Mouse (Mus musculus): Measurements from ENCODE around the gene Ifitm3. TPM values are rescaled to one million over a fixed set of nuclear protein-coding genes. Genes with fewer than 3 reads are reported as not detected.

Ifitm3 gene
- polyA plus RNA-seq, 1 experiment from 2014 or later = 21.0 TPM

GRCm38 (mm10) chr7:141008938-141009660, 1.5 kb downstream of the Ifitm3 start:
- Histone ChIP-seq H3K4me1 (ENCODE audit: control insufficient read depth, insufficient read depth, low read length) (peaks cover 10% of the 10 kb centered on the region), H3K4me2 (ENCODE audit: low read depth) (peak overlapping the region; percentile 30), H3K4me3 (ENCODE audit: low read depth, low read length) (no peak overlapping the region), H3K9me3 (ENCODE audit: control insufficient read depth, low read length) (no peaks in the 10 kb centered on the region), H3K27ac (ENCODE audit: low read depth, low read length) (no peak overlapping the region), H3K27me3 (ENCODE audit: control insufficient read depth, insufficient read depth, low read length) (no peaks in the 10 kb centered on the region), H3K9ac (ENCODE audit: low read length) (no peak overlapping the region), H3K36me3 (ENCODE audit: control insufficient read depth, insufficient read depth, low read length) (no peaks in the 10 kb centered on the region; the same call in 1 of the 2 replicates)
- DNase-seq (ENCODE audit: low spot score) (peak; percentile 83), ATAC-seq (ENCODE audit: insufficient read depth, low FRiP score, low TSS enrichment) (peak; percentile 82)
- WGBS = 8% methylated on average over 20 of the region's 20 CpGs

DNA sequence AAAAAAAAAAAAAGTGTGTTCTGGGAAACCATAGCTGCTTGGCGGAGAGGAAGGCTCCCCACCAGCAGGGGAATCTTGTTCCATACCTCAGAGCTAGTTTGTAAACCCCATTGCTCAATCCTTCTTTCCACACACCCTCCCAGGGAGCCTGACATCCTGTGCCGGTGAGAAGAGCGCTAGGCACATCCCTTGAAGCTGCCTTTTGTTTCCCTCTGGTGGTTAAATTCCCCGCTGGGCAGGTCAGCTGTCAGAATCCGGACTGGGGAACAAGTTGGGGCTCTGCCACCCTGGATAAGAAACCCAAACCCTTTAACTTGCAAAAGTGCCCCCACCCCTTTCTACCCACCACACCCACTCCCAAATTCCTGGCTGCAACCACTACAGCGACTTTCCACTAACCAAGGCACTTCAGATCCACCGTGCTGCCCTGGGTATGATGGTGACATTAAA, 2.2 kb downstream of the Ifitm3 start:
- H3K9ac ChIP-seq (ENCODE audit: low read length) = no peak overlapping the region
- H3K4me2 ChIP-seq (ENCODE audit: low read depth) = peak overlapping the region; percentile 30
- no peak overlapping the region for H3K27ac ChIP-seq (ENCODE audit: low read depth, low read length)
- DNase-seq (ENCODE audit: low spot score) (peak; percentile 20), ATAC-seq (ENCODE audit: insufficient read depth, low FRiP score, low TSS enrichment) (no peak; the same call in 1 of the 2 replicates)
- H3K36me3 ChIP-seq (ENCODE audit: control insufficient read depth, insufficient read depth, low read length) = no peaks in the 10 kb centered on the region; the same call in 1 of the 2 replicates
- no peaks in the 10 kb centered on the region for H3K9me3 ChIP-seq (ENCODE audit: control insufficient read depth, low read length)
- 4% methylated on average over 7 of the region's 7 CpGs for WGBS
- H3K27me3 ChIP-seq (ENCODE audit: control insufficient read depth, insufficient read depth, low read length) = no peaks in the 10 kb centered on the region
- peaks cover 10% of the 10 kb centered on the region for H3K4me1 ChIP-seq (ENCODE audit: control insufficient read depth, insufficient read depth, low read length)
- H3K4me3 ChIP-seq (ENCODE audit: low read depth, low read length) = no peak overlapping the region

DNA sequence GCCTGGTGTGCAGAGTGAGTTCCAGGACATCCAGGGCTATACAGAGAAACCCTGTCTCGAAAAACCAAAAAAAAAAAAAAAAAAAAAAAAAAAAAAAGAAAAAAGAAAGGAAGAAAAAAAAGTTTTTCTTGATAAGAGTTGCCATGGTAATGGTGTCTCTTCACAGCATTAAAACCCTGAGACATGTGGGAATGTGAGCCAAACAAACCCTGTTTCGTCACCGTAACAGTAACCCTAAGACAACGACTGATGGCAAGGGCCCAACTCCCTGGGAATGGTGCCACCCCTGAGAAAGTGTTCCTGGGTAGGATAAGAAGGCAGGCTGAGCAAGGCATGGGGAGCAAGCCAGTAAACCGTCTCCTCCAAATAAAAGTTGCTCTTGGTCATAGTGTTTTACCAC, 3.7 kb downstream of the Ifitm3 start:
- DNase-seq (ENCODE audit: low spot score) (no peak), ATAC-seq (ENCODE audit: insufficient read depth, low FRiP score, low TSS enrichment) (no peak)
- Histone ChIP-seq H3K27me3 (ENCODE audit: control insufficient read depth, insufficient read depth, low read length) (no peaks in the 10 kb centered on the region), H3K4me2 (ENCODE audit: low read depth) (no peak overlapping the region), H3K36me3 (ENCODE audit: control insufficient read depth, insufficient read depth, low read length) (no peaks in the 10 kb centered on the region; the same call in 1 of the 2 replicates), H3K4me3 (ENCODE audit: low read depth, low read length) (no peak overlapping the region), H3K9ac (ENCODE audit: low read length) (no peak overlapping the region), H3K9me3 (ENCODE audit: control insufficient read depth, low read length) (no peaks in the 10 kb centered on the region), H3K27ac (ENCODE audit: low read depth, low read length) (no peak overlapping the region), H3K4me1 (ENCODE audit: control insufficient read depth, insufficient read depth, low read length) (peaks cover 10% of the 10 kb centered on the region)
- WGBS = 86% methylated on average over 5 of the region's 5 CpGs

- no peak for ATAC-seq (ENCODE audit: insufficient read depth, low FRiP score, low TSS enrichment)
- H3K4me1 ChIP-seq (ENCODE audit: control insufficient read depth, insufficient read depth, low read length) = peaks cover 10% of the 10 kb centered on the region
- H3K27ac ChIP-seq (ENCODE audit: low read depth, low read length) = no peak overlapping the region
- no peak overlapping the region for H3K4me3 ChIP-seq (ENCODE audit: low read depth, low read length)
- H3K4me2 ChIP-seq (ENCODE audit: low read depth) = no peak overlapping the region
- no peaks in the 10 kb centered on the region for H3K9me3 ChIP-seq (ENCODE audit: control insufficient read depth, low read length)
- DNase-seq (ENCODE audit: low spot score) = no peak
- no peaks in the 10 kb centered on the region for H3K27me3 ChIP-seq (ENCODE audit: control insufficient read depth, insufficient read depth, low read length)
- H3K36me3 ChIP-seq (ENCODE audit: control insufficient read depth, insufficient read depth, low read length) = no peaks in the 10 kb centered on the region
- no peak overlapping the region for H3K9ac ChIP-seq (ENCODE audit: low read length)
- 90% methylated on average over 6 of the region's 6 CpGs for WGBS
These were observed 4.1 kb downstream of the Ifitm3 start for GRCm38 (mm10) chr7:141006446-141006845.

DNA sequence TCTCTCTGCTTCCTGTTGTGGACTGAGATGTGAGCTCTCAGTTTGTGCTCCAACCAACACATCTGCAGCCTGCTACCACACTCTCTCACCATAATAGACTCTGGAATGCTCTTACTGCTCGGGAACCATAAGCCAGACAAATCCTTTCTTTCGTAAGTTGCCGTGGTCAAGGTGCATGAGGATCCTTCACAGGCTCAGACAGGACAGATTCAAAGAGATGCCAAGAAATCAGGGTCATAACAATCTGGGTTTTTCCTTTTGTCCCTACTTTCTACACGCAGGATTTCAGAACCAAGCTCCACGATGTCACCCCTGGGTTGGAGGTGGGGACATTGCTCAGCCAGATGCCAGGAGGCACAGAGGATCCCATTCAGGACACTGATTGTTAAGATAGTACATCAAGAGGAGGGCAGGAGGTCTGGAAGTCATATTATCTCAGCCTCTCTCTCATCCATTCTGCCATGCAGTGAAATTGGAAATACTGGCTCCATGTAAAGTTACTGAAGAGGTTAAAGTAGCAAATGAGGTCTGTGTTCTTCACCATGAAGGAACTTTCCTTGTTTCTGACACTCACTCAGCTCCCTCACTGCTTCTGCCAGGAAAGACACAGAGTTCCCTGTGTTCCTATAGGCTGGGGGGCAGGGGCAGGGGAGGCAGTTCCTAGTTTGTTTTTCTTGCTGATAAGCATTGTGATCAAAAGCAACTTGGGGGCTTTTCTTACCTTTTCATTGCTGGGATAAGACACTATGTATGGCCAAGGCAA, 7.1 kb downstream of the Ifitm3 start:
- H3K9me3 ChIP-seq (ENCODE audit: control insufficient read depth, low read length) = no peaks in the 10 kb centered on the region
- no peak for ATAC-seq (ENCODE audit: insufficient read depth, low FRiP score, low TSS enrichment)
- H3K36me3 ChIP-seq (ENCODE audit: control insufficient read depth, insufficient read depth, low read length) = no peaks in the 10 kb centered on the region
- no peak overlapping the region for H3K27ac ChIP-seq (ENCODE audit: low read depth, low read length)
- H3K9ac ChIP-seq (ENCODE audit: low read length) = no peak overlapping the region
- H3K27me3 ChIP-seq (ENCODE audit: control insufficient read depth, insufficient read depth, low read length) = no peaks in the 10 kb centered on the region
- H3K4me2 ChIP-seq (ENCODE audit: low read depth) = no peak overlapping the region
- WGBS = 88% methylated on average over 5 of the region's 5 CpGs
- H3K4me3 ChIP-seq (ENCODE audit: low read depth, low read length) = no peak overlapping the region
- no peak for DNase-seq (ENCODE audit: low spot score)
- peaks cover 3% of the 10 kb centered on the region for H3K4me1 ChIP-seq (ENCODE audit: control insufficient read depth, insufficient read depth, low read length)

DNA sequence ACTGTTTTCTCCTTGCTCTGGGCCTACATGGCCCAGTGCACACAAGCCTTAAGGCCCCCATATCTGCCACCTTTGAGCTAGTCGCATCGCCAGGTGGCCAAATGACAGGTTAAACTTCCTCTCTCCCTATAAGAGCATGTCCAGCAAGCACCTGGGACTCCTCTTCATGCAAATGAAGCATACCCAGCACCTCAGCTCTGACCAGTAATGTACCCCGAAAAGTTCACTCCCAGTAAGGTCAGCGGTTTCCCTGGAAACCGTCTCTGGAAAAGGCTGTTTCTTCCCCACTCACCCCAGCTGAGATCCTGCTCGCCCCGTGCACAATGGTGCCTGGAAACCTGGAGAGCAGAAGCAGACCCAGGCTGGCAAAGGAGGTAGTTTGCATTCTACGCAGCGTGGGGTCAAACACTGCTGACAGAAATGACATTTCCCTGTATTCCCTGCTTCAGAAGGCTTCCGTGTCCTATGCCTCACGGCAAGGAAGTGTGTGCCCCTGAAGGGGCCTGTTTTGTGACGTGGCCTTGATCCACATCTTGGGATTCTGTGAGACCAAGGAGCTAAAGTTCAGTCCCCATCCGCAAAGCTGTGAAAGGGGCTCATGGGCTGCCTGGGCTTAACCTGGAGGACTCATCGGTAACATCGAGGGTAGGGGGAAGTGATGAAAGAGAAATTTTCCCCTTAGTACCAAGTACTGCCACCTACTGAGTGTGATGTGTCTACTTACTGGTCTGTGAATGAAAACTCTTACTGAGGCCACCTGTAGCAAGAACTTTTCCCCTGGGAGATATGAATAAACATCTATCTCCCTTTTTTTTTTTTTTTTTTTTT, 9.5 kb downstream of the Ifitm3 start:
- Histone ChIP-seq H3K4me1 (ENCODE audit: control insufficient read depth, insufficient read depth, low read length) (no peaks in the 10 kb centered on the region), H3K9ac (ENCODE audit: low read length) (no peak overlapping the region), H3K27me3 (ENCODE audit: control insufficient read depth, insufficient read depth, low read length) (no peaks in the 10 kb centered on the region), H3K4me2 (ENCODE audit: low read depth) (no peak overlapping the region), H3K27ac (ENCODE audit: low read depth, low read length) (no peak overlapping the region), H3K4me3 (ENCODE audit: low read depth, low read length) (no peak overlapping the region), H3K9me3 (ENCODE audit: control insufficient read depth, low read length) (no peaks in the 10 kb centered on the region), H3K36me3 (ENCODE audit: control insufficient read depth, insufficient read depth, low read length) (no peaks in the 10 kb centered on the region)
- WGBS = 81% methylated on average over 15 of the region's 15 CpGs
- DNase-seq (ENCODE audit: low spot score) (no peak), ATAC-seq (ENCODE audit: insufficient read depth, low FRiP score, low TSS enrichment) (no peak)

- DNase-seq (ENCODE audit: low spot score) (no peak), ATAC-seq (ENCODE audit: insufficient read depth, low FRiP score, low TSS enrichment) (no peak)
- Histone ChIP-seq H3K9ac (ENCODE audit: low read length) (no peak overlapping the region), H3K4me2 (ENCODE audit: low read depth) (no peak overlapping the region), H3K4me3 (ENCODE audit: low read depth, low read length) (no peak overlapping the region), H3K4me1 (ENCODE audit: control insufficient read depth, insufficient read depth, low read length) (no peaks in the 10 kb centered on the region), H3K36me3 (ENCODE audit: control insufficient read depth, insufficient read depth, low read length) (no peaks in the 10 kb centered on the region), H3K27ac (ENCODE audit: low read depth, low read length) (no peak overlapping the region), H3K27me3 (ENCODE audit: control insufficient read depth, insufficient read depth, low read length) (no peaks in the 10 kb centered on the region), H3K9me3 (ENCODE audit: control insufficient read depth, low read length) (no peaks in the 10 kb centered on the region)
- WGBS = 93% methylated on average over 11 of the region's 11 CpGs
These were observed 11.5 kb downstream of the Ifitm3 start for GRCm38 (mm10) chr7:140998853-140999700.

DNA sequence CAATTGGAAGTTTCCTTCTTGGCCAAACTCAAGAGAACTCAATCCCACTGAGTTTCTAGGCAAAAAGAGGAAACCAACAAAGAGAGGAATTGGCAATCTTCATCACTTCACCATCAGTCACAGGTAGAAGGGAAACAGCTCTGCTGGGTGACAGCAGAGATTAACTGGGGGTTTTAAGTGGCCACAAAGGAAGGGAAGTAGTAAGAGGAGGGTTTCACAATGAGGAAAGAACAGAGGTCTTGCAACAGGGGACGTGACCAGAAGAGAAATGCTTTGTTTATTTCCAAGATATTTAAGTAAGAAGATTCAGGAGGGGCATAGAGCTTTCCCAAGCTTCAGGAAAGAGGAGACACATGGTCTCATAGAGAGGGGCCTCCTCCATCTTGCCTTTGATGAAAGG, 12.8 kb downstream of the Ifitm3 start:
- Histone ChIP-seq H3K4me3 (ENCODE audit: low read depth, low read length) (no peak overlapping the region), H3K9ac (ENCODE audit: low read length) (no peak overlapping the region), H3K4me1 (ENCODE audit: control insufficient read depth, insufficient read depth, low read length) (no peaks in the 10 kb centered on the region), H3K36me3 (ENCODE audit: control insufficient read depth, insufficient read depth, low read length) (no peaks in the 10 kb centered on the region), H3K27me3 (ENCODE audit: control insufficient read depth, insufficient read depth, low read length) (no peaks in the 10 kb centered on the region), H3K9me3 (ENCODE audit: control insufficient read depth, low read length) (no peaks in the 10 kb centered on the region), H3K4me2 (ENCODE audit: low read depth) (no peak overlapping the region), H3K27ac (ENCODE audit: low read depth, low read length) (no peak overlapping the region)
- no peak for DNase-seq (ENCODE audit: low spot score)
- 63% methylated on average over 1 of the region's 1 CpGs for WGBS
- no peak for ATAC-seq (ENCODE audit: insufficient read depth, low FRiP score, low TSS enrichment)

All from neural tube, embryonic 11.5 days (tissue).